Mouse (Mus musculus) macrophage (primary cell): ENCODE measurements around the gene Slc30a9. TPM values are rescaled to one million over a fixed set of nuclear protein-coding genes. Genes with fewer than 3 reads are reported as not detected.

Source experiments
- H3K27ac ChIP-seq: fragments of 350-480 bp; formaldehyde crosslinking; 2 replicates; pipeline ENCODE4 v1.9.0; 2021
- H3K36me3 ChIP-seq: fragments of 350-480 bp; formaldehyde crosslinking; 2 replicates; pipeline ENCODE4 v1.9.0; 2021; ENCODE audit errors: inconsistent target
- H3K4me3 ChIP-seq: fragments of 350-480 bp; formaldehyde crosslinking; 2 replicates; pipeline ENCODE4 v1.9.0; 2021; ENCODE audit errors: inconsistent target
- H3K79me2 ChIP-seq: fragments of 350-480 bp; formaldehyde crosslinking; 2 replicates; pipeline ENCODE4 v1.9.0; 2021; ENCODE audit errors: inconsistent target
- WGBS: methylation state at CpG from one replicate; pipeline ENCODE4 v1.1.7; 2026; ENCODE audit warnings: inconsistent platforms; ENCODE audit not compliant: missing documents; 5-methylcytosine and 5-hydroxymethylcytosine counted together
- polyA plus RNA-seq: library from polyadenylated mRNA; stranded (reverse); fragments of 250-400 nt; gene quantifications from 3 replicates; pipeline ENCODE4 v1.2.4, GENCODE M21; 2018; ENCODE audit warnings: inconsistent platforms
- total RNA-seq, 78 experiments: library from RNA; depleted of rRNA; stranded (reverse); fragments of 250-400 nt; gene quantifications; 1 replicate in 9 of 78; 2 replicates in 24 of 78; 3 replicates in 43 of 78; 4 replicates in 2 of 78; pipeline ENCODE4 v1.2.4; 2018; ENCODE audit warnings: inconsistent platforms in 56 of 78

Gene Slc30a9
- 100 to 1,000 TPM in 6 of 26 experiments, 10 to 100 TPM in 20; 47.5 to 128 (median 88.3) TPM for total RNA-seq (2018; cell fraction: chromatin; rRNA removed)
- total RNA-seq (2018; cell fraction: cytosol; rRNA removed) = 10 to 100 TPM; 14.9 to 25.8 (median 20.6) TPM
- total RNA-seq (2018; cell fraction: nucleus; rRNA removed) = 10 to 100 TPM; 39.4 to 94.3 (median 56.2) TPM
- polyA plus RNA-seq = 20.1 to 23.6 TPM (median 22.7 TPM) in 3 replicates

GRCm38 (mm10) chr5:67306698-67307521 lies at the start of gene Slc30a9:
Slc30a9 (plus strand) TSS chr5:67306955.
- H3K79me2 ChIP-seq = peaks cover 49% of the 10 kb centered on the region
- WGBS = 1% methylated on average over 60 of the region's 83 CpGs
- peak within 1 kb of the TSS; percentile 66 for H3K4me3 ChIP-seq
- H3K36me3 ChIP-seq = no peaks in the 10 kb centered on the region
- peak within 1 kb of the TSS; percentile 40 for H3K27ac ChIP-seq

- Histone ChIP-seq H3K4me3 (no peak overlapping the region), H3K79me2 (peaks cover 25% of the 10 kb centered on the region), H3K36me3 (no peaks in the 10 kb centered on the region), H3K27ac (no peak overlapping the region)
- WGBS = 91% methylated on average over 9 of the region's 9 CpGs
Observed at GRCm38 (mm10) chr5:67258473-67258872, 48.3 kb upstream of the Slc30a9 start.

- H3K4me3 ChIP-seq = peak overlapping the region; percentile 78
- peak overlapping the region; percentile 66 for H3K27ac ChIP-seq
- WGBS = 0% methylated on average over 9 of the region's 9 CpGs
- peaks cover 42% of the 10 kb centered on the region for H3K79me2 ChIP-seq
- H3K36me3 ChIP-seq = peaks cover 9% of the 10 kb centered on the region
Observed at GRCm38 (mm10) chr5:67260159-67260530, 46.6 kb upstream of the Slc30a9 start.

- peak within 1 kb of the TSS; percentile 66 for H3K27ac ChIP-seq
- H3K36me3 ChIP-seq = peaks cover 15% of the 10 kb centered on the region
- WGBS = under 1% methylated on average over 66 of the region's 67 CpGs
- peaks cover 48% of the 10 kb centered on the region for H3K79me2 ChIP-seq
- H3K4me3 ChIP-seq = peak within 1 kb of the TSS; percentile 78
Observed at GRCm38 (mm10) chr5:67260531-67261371, 46.0 kb upstream of the Slc30a9 start, which contains the start of gene Tmem33. Tmem33 (plus strand) TSS chr5:67260565.

- Histone ChIP-seq H3K36me3 (peaks cover 35% of the 10 kb centered on the region), H3K79me2 (peaks cover 64% of the 10 kb centered on the region), H3K4me3 (no peak overlapping the region), H3K27ac (no peak overlapping the region)
- 90% methylated on average over 7 of the region's 7 CpGs for WGBS
Observed at GRCm38 (mm10) chr5:67262964-67263363, 43.8 kb upstream of the Slc30a9 start.

- WGBS = 90% methylated on average over 1 of the region's 1 CpGs
- H3K27ac ChIP-seq = no peak overlapping the region
- H3K36me3 ChIP-seq = peaks cover 51% of the 10 kb centered on the region
- H3K79me2 ChIP-seq = peaks cover 62% of the 10 kb centered on the region
- no peak overlapping the region for H3K4me3 ChIP-seq
Observed at GRCm38 (mm10) chr5:67266106-67266505, 40.6 kb upstream of the Slc30a9 start.

- peaks cover 30% of the 10 kb centered on the region; the same call in 1 of the 2 replicates for H3K79me2 ChIP-seq
- peaks cover 51% of the 10 kb centered on the region for H3K36me3 ChIP-seq
- no peak overlapping the region for H3K27ac ChIP-seq
- H3K4me3 ChIP-seq = no peak overlapping the region
- 92% methylated on average over 8 of the region's 8 CpGs for WGBS
Observed at GRCm38 (mm10) chr5:67269309-67269708, 37.4 kb upstream of the Slc30a9 start.

GRCm38 (mm10) chr5:67279407-67279806 lies 27.3 kb upstream of the Slc30a9 start:
- WGBS = 96% methylated on average over 9 of the region's 9 CpGs
- Histone ChIP-seq H3K27ac (no peak overlapping the region), H3K36me3 (peaks cover 8% of the 10 kb centered on the region; the same call in 1 of the 2 replicates), H3K79me2 (no peaks in the 10 kb centered on the region), H3K4me3 (no peak overlapping the region)

GRCm38 (mm10) chr5:67279840-67280239 lies 26.9 kb upstream of the Slc30a9 start:
- H3K36me3 ChIP-seq = peaks cover 12% of the 10 kb centered on the region; the same call in 1 of the 2 replicates
- no peaks in the 10 kb centered on the region for H3K79me2 ChIP-seq
- 97% methylated on average over 3 of the region's 4 CpGs for WGBS
- H3K4me3 ChIP-seq = no peak overlapping the region
- H3K27ac ChIP-seq = no peak overlapping the region

GRCm38 (mm10) chr5:67280400-67280799 lies 26.4 kb upstream of the Slc30a9 start:
- Histone ChIP-seq H3K27ac (no peak overlapping the region), H3K79me2 (no peaks in the 10 kb centered on the region), H3K4me3 (no peak overlapping the region), H3K36me3 (peaks cover 18% of the 10 kb centered on the region; the same call in 1 of the 2 replicates)
- WGBS = 100% methylated on average over 4 of the region's 4 CpGs

GRCm38 (mm10) chr5:67295029-67295428 lies 11.7 kb upstream of the Slc30a9 start:
- Histone ChIP-seq H3K27ac (no peak overlapping the region), H3K79me2 (no peaks in the 10 kb centered on the region), H3K4me3 (no peak overlapping the region), H3K36me3 (no peaks in the 10 kb centered on the region; the same call in 1 of the 2 replicates)
- WGBS = 88% methylated on average over 3 of the region's 3 CpGs

- H3K36me3 ChIP-seq = no peaks in the 10 kb centered on the region; the same call in 1 of the 2 replicates
- H3K79me2 ChIP-seq = no peaks in the 10 kb centered on the region
- 74% methylated on average over 6 of the region's 6 CpGs for WGBS
- no peak overlapping the region for H3K4me3 ChIP-seq
- no peak overlapping the region for H3K27ac ChIP-seq
Observed at GRCm38 (mm10) chr5:67295682-67296081, 11.1 kb upstream of the Slc30a9 start.

GRCm38 (mm10) chr5:67296171-67296570 lies 10.6 kb upstream of the Slc30a9 start:
- Histone ChIP-seq H3K79me2 (no peaks in the 10 kb centered on the region), H3K36me3 (no peaks in the 10 kb centered on the region; the same call in 1 of the 2 replicates), H3K27ac (no peak overlapping the region), H3K4me3 (no peak overlapping the region)
- WGBS = 80% methylated on average over 1 of the region's 1 CpGs

- Histone ChIP-seq H3K4me3 (no peak overlapping the region), H3K79me2 (no peaks in the 10 kb centered on the region), H3K27ac (no peak overlapping the region), H3K36me3 (no peaks in the 10 kb centered on the region; the same call in 1 of the 2 replicates)
- WGBS = 79% methylated on average over 5 of the region's 5 CpGs
Observed at GRCm38 (mm10) chr5:67297026-67297813, 9.5 kb upstream of the Slc30a9 start.
